Mouse (Mus musculus) ovary, postnatal 36 days (tissue): Measurements from ENCODE around the gene Serpina1a.
"Not testable (repeated sequence)": the region's sequence is repeated elsewhere in the genome, so short reads cannot be mapped to it uniquely, and the experiment has no call there.

Experiments used
- DNase-seq: peaks from one replicate; pipeline ENCODE4 v3.0.0; 2022; ENCODE audit warnings: low spot score, mixed read lengths

Serpina1a gene

GRCm38 (mm10) chr12:103863101-103863974, at the start of gene Serpina1a:
Serpina1a (minus strand) TSS chr12:103863562.
- not testable (repeated sequence) for DNase-seq

GRCm38 (mm10) chr12:103909181-103909580, 45.8 kb upstream of the Serpina1a start:
- DNase-seq, result not testable (repeated sequence)

- DNase-seq, result not testable (repeated sequence)
These were observed 44.4 kb upstream of the Serpina1a start for GRCm38 (mm10) chr12:103907746-103908145.

GRCm38 (mm10) chr12:103904837-103905340, 41.5 kb upstream of the Serpina1a start, which contains the start of gene Serpina1c:
Serpina1c (minus strand) TSS chr12:103904887.
- DNase-seq, result not testable (repeated sequence)

DNA sequence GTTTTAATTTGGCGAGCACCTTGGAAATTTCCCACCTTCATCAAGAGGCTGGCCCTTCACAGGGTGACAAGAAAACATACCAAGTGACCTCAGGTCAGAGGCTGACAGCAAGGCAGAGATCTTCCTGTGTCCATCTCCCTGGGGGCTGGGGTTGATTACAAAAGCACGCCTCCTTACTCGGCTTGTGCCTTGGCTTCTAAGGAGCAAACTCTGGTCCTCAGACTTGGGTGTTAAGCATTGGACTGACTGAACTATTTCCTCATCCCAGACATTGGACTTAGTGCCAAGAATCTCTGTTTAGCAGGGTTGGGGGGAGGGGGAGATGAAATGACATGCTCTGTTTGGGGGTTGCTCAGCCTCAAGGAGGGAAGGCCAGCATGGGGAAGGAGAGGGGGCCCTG, 38.6 kb upstream of the Serpina1a start:
- peak; percentile 9 for DNase-seq

- not testable (repeated sequence) for DNase-seq
These were observed 3.5 kb upstream of the Serpina1a start for GRCm38 (mm10) chr12:103866873-103867272.

- no peak for DNase-seq
These were observed 2.4 kb downstream of the Serpina1a start for GRCm38 (mm10) chr12:103860976-103861375.

GRCm38 (mm10) chr12:103860571-103860970, 2.8 kb downstream of the Serpina1a start:
- DNase-seq, result not testable (repeated sequence)

- not testable (repeated sequence) for DNase-seq
These were observed 3.8 kb downstream of the Serpina1a start for GRCm38 (mm10) chr12:103859584-103859983.

DNA sequence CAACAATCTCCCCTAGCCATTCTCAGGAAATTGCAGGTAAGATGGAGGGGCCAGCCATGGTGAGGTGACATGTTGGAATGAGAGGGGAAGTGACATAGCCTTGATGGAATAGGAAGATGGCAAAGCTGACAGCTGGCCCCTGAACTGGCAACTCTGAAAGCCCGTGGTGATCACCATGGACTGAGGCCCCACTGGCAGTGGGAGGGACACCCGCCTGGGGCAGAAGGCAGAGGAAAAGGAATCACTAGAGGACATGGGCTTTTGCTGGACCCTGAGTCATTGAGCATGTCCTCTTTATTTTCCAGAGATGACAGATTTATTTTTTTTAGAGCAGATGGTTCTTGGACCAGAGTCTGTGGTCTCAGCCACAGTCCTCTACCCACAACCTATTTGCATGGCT, 10.3 kb downstream of the Serpina1a start:
- DNase-seq, result not testable (repeated sequence)

GRCm38 (mm10) chr12:103830273-103830672, 33.1 kb downstream of the Serpina1a start, which contains the start of gene Serpina1b:
Serpina1b (minus strand) TSS chr12:103830373.
- not testable (repeated sequence) for DNase-seq

DNA sequence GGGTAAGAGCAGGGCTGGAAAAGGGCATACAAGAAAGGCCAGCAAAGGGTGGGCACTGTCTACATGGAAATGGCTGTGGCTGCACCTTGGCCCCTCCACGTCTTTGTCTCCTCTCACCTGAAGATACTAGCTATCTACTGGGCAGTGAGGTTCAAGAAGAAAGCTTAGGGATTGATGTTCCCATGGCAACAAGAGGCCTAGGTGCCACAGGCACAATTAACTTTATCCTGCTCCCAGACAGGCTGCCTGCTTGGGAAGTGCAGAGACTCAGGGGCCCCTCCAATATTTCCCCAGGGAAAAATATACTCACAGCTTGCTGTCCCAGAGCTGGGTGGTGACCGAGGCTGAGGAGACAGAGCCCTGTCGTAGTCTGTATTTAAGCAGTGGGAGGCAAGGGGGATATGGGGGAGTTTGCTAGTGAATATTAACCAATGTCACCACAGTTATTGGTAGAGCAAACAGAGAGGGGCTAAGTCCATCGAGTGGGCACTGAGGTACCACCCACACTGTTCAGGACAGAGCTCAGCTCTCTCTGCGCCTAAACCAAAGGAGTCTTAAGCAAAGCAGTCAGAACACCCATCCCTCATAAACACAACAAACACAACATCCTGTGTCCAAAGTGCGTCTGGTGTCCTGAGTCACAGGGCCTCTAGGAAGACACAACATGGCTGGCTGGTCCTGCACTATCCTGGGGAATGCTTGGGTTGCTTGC, 35.5 kb downstream of the Serpina1a start:
- DNase-seq, result not testable (repeated sequence)

DNA sequence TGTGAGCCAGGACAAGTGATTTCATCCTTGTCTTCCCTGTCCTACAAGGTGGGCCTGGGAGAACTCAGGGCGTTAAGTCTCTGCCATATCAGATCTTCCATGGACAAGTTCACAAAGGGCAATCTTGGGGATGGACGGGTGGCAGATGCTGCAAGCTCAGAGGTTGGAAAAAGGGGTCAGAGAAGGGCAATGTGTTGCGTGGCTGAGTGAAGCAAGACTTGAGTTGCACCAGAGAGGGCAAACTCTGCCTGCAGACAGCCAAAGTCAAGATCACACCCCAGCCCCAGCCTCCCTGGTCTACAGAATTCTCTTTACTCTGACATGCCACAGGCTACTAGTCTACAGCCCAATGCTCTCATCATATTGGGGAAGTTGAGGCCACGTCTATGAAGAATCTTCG, 39.5 kb downstream of the Serpina1a start:
- DNase-seq, result peak; percentile 24
